Mouse (Mus musculus): Measurements from ENCODE around the gene Dcaf15. TPM values are rescaled to one million over a fixed set of nuclear protein-coding genes. Genes with fewer than 3 reads are reported as not detected.

The Dcaf15 gene
- 17.1 TPM for polyA plus RNA-seq (2015; fragmentation: Illumina TruSeq; extraction: RNeasy Lipid Tissue Mini Kit (QIAGEN cat#74804); ENCODE audit: insufficient read depth, low replicate concordance)

DNA sequence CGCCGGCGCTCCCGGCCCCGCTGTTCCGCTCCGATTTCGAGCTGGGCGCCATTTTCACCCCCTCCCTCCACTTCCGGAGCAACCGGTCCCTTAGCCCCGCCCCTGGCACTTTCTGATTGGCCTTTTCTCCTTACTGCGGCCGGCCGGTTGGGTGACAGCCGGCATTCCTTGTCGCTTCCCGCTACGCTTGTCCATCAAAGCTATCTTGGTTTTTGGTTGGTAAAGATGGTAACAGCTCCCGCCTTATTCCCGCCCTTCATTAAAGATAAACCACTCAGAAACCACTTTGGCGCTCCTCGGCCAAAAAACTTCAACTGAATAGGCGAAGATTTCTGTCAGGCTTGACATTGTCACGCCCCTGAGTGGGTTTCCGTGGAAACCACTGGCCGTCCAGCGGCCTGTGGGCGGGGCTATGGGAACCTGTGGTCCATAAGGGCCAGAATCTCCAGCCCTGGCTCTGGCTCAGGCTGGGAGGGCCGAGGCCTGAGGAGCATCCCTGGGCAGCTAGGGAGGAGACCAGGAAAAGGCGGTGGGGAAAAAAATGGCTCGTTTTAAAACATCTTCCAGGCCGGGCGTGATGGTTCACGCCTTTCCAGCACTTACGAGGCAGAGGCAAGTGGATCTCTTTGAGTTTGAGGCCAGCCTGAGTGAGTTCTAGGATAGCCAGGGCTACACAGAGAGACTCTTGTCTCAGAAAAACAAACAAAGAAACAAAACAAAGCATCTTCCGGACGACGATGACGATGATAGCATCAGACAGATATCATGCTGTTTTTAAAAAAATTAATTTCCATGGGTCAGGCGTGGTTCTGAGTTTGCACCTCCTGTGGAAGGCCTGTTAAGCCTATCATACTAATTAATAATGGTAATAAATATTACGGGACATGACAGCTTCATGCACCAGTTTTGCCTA is at the start of gene Dcaf15:
Dcaf15 (minus strand) TSS at position 72 of the 913 bp plus-strand sequence.

DNA sequence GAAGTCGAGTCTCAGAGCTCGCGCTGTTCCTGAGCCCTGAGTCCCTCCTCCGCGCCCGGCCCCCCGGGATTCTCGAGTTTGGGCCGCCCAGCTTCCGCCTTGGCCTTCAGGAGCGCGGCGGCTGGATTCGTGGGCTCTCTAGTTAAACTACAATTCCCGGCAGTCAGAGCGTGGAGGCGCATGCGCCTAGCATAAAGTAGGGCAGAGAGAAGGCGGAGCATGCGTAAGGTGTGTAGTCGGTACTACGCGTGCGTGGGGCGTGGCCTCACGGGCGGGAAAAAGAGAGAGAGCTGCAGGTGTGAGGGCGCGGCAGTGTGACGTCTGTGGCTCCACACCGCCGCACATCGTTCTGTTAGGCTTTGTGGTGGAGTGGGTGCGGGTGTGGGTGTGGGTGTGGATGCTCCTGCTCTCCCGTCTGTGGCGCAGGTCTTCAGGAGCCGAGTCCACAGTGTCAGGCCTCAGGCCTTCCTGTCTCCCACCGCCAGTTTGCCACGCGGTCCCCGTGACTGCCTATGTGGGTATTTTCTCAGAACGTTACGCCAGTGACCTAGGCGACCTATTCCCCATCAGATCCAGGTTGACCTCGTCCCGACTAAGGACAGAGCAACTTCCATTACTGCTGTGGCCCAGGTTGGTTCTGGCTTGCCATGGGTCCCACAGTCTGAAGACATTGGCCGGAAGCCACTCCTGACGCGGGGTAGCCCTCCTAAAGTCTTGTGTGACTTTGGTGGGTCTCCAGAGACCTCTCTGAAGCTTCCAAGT is 43.4 kb upstream of the Dcaf15 start, which contains the start of the genes Cc2d1a and 4930432K21Rik:
Cc2d1a (minus strand) TSS at position 168 of the 762 bp plus-strand sequence.
4930432K21Rik (plus strand) TSS at position 257 of the 762 bp plus-strand sequence.

DNA sequence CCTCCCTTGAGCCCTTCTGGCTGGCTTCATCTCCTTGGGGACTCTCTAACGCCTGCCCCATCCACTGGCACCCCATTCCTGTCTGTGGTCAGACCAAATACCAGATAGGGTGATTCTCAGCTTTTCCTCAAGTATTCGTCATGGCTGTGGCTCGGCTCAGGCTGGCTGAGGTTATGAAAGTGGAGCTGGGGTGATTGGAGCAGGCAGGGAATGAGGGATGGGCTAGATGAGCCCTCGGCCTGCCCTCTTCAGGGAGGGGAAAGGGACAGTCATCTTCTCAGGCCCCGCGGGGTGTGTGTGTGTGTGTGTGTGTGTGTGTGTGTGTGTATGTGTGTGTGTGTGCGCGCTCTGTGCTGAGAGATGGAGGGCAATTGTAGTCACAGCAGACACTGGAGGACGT is 21.1 kb upstream of the Dcaf15 start, which contains the start of gene Podnl1:
Podnl1 (plus strand) TSS at position 334 of the 400 bp plus-strand sequence.

DNA sequence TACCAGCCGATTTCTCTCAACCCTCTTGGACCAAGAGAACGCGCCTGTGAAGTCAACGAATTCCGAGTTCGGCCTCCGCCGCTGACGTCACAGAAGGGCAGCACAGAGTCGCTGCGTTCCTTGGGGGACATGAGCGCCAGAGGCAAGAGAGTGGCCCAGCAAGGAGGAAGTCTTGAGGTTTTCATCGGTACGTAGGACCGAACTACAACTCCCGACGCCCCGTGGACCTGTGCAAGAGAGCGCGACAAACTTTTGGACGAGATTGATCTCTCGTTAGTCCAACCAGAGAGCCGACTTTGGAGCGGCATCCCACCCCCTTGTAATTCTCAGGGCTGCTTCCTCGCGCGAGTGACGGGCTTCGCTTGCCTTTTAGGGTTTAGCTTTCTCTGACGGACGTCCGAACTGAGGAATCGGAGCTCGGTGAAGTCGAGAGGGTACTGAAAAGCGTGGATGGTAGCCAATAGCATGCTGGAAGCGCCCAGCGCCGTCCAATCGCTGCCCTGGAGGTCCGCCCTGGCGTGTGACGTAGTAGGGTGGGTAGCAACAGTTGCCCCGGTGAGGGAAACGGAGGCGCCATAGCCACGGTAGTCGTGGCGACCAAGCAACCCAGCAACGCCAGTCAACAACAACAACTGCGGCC is 38.2 kb downstream of the Dcaf15 start, which contains the start of gene Rfx1:
Rfx1 (plus strand) TSS at position 544 of the 640 bp plus-strand sequence.

DNA sequence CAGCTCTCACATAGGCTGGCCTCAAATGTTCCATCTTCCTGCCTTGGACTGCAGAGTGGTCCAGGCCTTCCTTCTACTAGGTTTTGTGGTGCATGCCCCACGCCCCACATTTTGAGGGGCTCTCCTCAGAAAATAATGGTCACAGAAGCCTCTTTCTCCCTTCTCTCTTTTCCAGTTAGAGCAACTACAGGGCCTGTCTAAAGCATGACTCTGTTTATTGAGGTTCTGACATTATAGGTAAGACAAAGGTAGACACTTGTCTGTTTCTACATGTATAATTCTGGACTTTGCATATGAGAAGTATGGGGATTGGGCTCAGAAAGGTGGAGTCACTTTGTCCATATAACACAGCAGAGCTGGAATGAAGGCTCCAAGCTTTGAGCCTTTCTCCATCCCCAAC is 39.5 kb downstream of the Dcaf15 start, which contains the start of gene Gm10643:
Gm10643 (minus strand) TSS at position 101 of the 400 bp plus-strand sequence.

Other genes starting within 250 kb of the Dcaf15 start
- 7.0 TPM for gene Adgrl1, start 204.7 kb downstream of the Dcaf15 start, polyA plus RNA-seq (2015; fragmentation: Illumina TruSeq; extraction: RNeasy Lipid Tissue Mini Kit (QIAGEN cat#74804); ENCODE audit: insufficient read depth, low replicate concordance)
- gene Gm10644, start 149.6 kb downstream of the Dcaf15 start, polyA plus RNA-seq (2015; fragmentation: Illumina TruSeq; extraction: RNeasy Lipid Tissue Mini Kit (QIAGEN cat#74804); ENCODE audit: insufficient read depth, low replicate concordance), result 1.3 TPM
- gene Asf1b, start 149.3 kb downstream of the Dcaf15 start, polyA plus RNA-seq (2015; fragmentation: Illumina TruSeq; extraction: RNeasy Lipid Tissue Mini Kit (QIAGEN cat#74804); ENCODE audit: insufficient read depth, low replicate concordance), result 20.3 TPM
- 31.7 TPM for gene Prkaca, start 131.8 kb downstream of the Dcaf15 start, polyA plus RNA-seq (2015; fragmentation: Illumina TruSeq; extraction: RNeasy Lipid Tissue Mini Kit (QIAGEN cat#74804); ENCODE audit: insufficient read depth, low replicate concordance)
- gene Samd1, start 107.1 kb downstream of the Dcaf15 start, polyA plus RNA-seq (2015; fragmentation: Illumina TruSeq; extraction: RNeasy Lipid Tissue Mini Kit (QIAGEN cat#74804); ENCODE audit: insufficient read depth, low replicate concordance), result 27.6 TPM
- gene 1700067K01Rik, start 103.3 kb downstream of the Dcaf15 start, polyA plus RNA-seq (2015; fragmentation: Illumina TruSeq; extraction: RNeasy Lipid Tissue Mini Kit (QIAGEN cat#74804); ENCODE audit: insufficient read depth, low replicate concordance), result 0.57 TPM
- not detected for gene 2210011C24Rik, start 92.6 kb downstream of the Dcaf15 start, polyA plus RNA-seq (2015; fragmentation: Illumina TruSeq; extraction: RNeasy Lipid Tissue Mini Kit (QIAGEN cat#74804); ENCODE audit: insufficient read depth, low replicate concordance)
- gene Palm3, start 83.3 kb downstream of the Dcaf15 start, polyA plus RNA-seq (2015; fragmentation: Illumina TruSeq; extraction: RNeasy Lipid Tissue Mini Kit (QIAGEN cat#74804); ENCODE audit: insufficient read depth, low replicate concordance), result 0.30 TPM
- 60.8 TPM for gene Il27ra, start 62.2 kb downstream of the Dcaf15 start, polyA plus RNA-seq (2015; fragmentation: Illumina TruSeq; extraction: RNeasy Lipid Tissue Mini Kit (QIAGEN cat#74804); ENCODE audit: insufficient read depth, low replicate concordance)
- not detected for gene Rln3, start 59.8 kb downstream of the Dcaf15 start, polyA plus RNA-seq (2015; fragmentation: Illumina TruSeq; extraction: RNeasy Lipid Tissue Mini Kit (QIAGEN cat#74804); ENCODE audit: insufficient read depth, low replicate concordance)
- gene Gm10643, start 39.6 kb downstream of the Dcaf15 start, polyA plus RNA-seq (2015; fragmentation: Illumina TruSeq; extraction: RNeasy Lipid Tissue Mini Kit (QIAGEN cat#74804); ENCODE audit: insufficient read depth, low replicate concordance), result 2.0 TPM
- gene Rfx1, start 37.9 kb downstream of the Dcaf15 start, polyA plus RNA-seq (2015; fragmentation: Illumina TruSeq; extraction: RNeasy Lipid Tissue Mini Kit (QIAGEN cat#74804); ENCODE audit: insufficient read depth, low replicate concordance), result 10.4 TPM
- 4.2 TPM for gene Podnl1, start 21.2 kb upstream of the Dcaf15 start, polyA plus RNA-seq (2015; fragmentation: Illumina TruSeq; extraction: RNeasy Lipid Tissue Mini Kit (QIAGEN cat#74804); ENCODE audit: insufficient read depth, low replicate concordance)
- gene Cc2d1a, start 43.2 kb upstream of the Dcaf15 start, polyA plus RNA-seq (2015; fragmentation: Illumina TruSeq; extraction: RNeasy Lipid Tissue Mini Kit (QIAGEN cat#74804); ENCODE audit: insufficient read depth, low replicate concordance), result 5.1 TPM
- 0.68 TPM for gene 4930432K21Rik, start 43.3 kb upstream of the Dcaf15 start, polyA plus RNA-seq (2015; fragmentation: Illumina TruSeq; extraction: RNeasy Lipid Tissue Mini Kit (QIAGEN cat#74804); ENCODE audit: insufficient read depth, low replicate concordance)
- gene Nanos3, start 80.4 kb upstream of the Dcaf15 start, polyA plus RNA-seq (2015; fragmentation: Illumina TruSeq; extraction: RNeasy Lipid Tissue Mini Kit (QIAGEN cat#74804); ENCODE audit: insufficient read depth, low replicate concordance), result not detected
- 1.9 TPM for gene Zswim4, start 132.3 kb upstream of the Dcaf15 start, polyA plus RNA-seq (2015; fragmentation: Illumina TruSeq; extraction: RNeasy Lipid Tissue Mini Kit (QIAGEN cat#74804); ENCODE audit: insufficient read depth, low replicate concordance)
- 66.9 TPM for gene D8Ertd738e, start 145.0 kb upstream of the Dcaf15 start, polyA plus RNA-seq (2015; fragmentation: Illumina TruSeq; extraction: RNeasy Lipid Tissue Mini Kit (QIAGEN cat#74804); ENCODE audit: insufficient read depth, low replicate concordance)
- gene Mri1, start 152.6 kb upstream of the Dcaf15 start, polyA plus RNA-seq (2015; fragmentation: Illumina TruSeq; extraction: RNeasy Lipid Tissue Mini Kit (QIAGEN cat#74804); ENCODE audit: insufficient read depth, low replicate concordance), result 18.2 TPM
- 21.0 TPM for gene Ccdc130, start 165.6 kb upstream of the Dcaf15 start, polyA plus RNA-seq (2015; fragmentation: Illumina TruSeq; extraction: RNeasy Lipid Tissue Mini Kit (QIAGEN cat#74804); ENCODE audit: insufficient read depth, low replicate concordance)

Measured in spleen, adult 10 weeks (tissue).